Mouse (Mus musculus): Measurements from ENCODE around the gene Nufip2. TPM values are rescaled to one million over a fixed set of nuclear protein-coding genes. Genes with fewer than 3 reads are reported as not detected.

Nufip2 gene
- polyA plus RNA-seq, 1 experiment: 40.8 TPM

GRCm38 (mm10) chr11:77748996-77749395, 63.0 kb downstream of the Nufip2 start:
- H3K4me1 ChIP-seq (ENCODE audit: control insufficient read depth, insufficient read depth, low read length): no peaks in the 10 kb centered on the region
- H3K4me3 ChIP-seq (ENCODE audit: insufficient read depth, low read length): no peak overlapping the region
- TF ChIP-seq POLR2A (IDR thresholded peaks at IDR 0.05; ENCODE audit: borderline replicate concordance, low read depth, low read length): no peak
- TF ChIP-seq CTCF (IDR thresholded peaks at IDR 0.05; ENCODE audit: low read depth, low read length): no peak
- H3K27ac ChIP-seq (ENCODE audit: insufficient read depth, low read depth, low read length): no peak overlapping the region

- TF ChIP-seq CTCF (IDR thresholded peaks at IDR 0.05; ENCODE audit: low read depth, low read length) (no peak), POLR2A (IDR thresholded peaks at IDR 0.05; ENCODE audit: borderline replicate concordance, low read depth, low read length) (no peak)
- H3K27ac ChIP-seq (ENCODE audit: insufficient read depth, low read depth, low read length): no peak overlapping the region
- H3K4me1 ChIP-seq (ENCODE audit: control insufficient read depth, insufficient read depth, low read length): no peaks in the 10 kb centered on the region
- no peak overlapping the region for H3K4me3 ChIP-seq (ENCODE audit: insufficient read depth, low read length)
Measured at GRCm38 (mm10) chr11:77752525-77752924, 66.6 kb downstream of the Nufip2 start.

- TF ChIP-seq POLR2A (IDR thresholded peaks at IDR 0.05; ENCODE audit: borderline replicate concordance, low read depth, low read length) (no peak), CTCF (IDR thresholded peaks at IDR 0.05; ENCODE audit: low read depth, low read length) (no peak)
- Histone ChIP-seq H3K4me3 (ENCODE audit: insufficient read depth, low read length) (no peak overlapping the region), H3K27ac (ENCODE audit: insufficient read depth, low read depth, low read length) (no peak overlapping the region), H3K4me1 (ENCODE audit: control insufficient read depth, insufficient read depth, low read length) (no peaks in the 10 kb centered on the region)
Measured at GRCm38 (mm10) chr11:77753469-77753868, 67.5 kb downstream of the Nufip2 start.

GRCm38 (mm10) chr11:77760031-77760430, 74.1 kb downstream of the Nufip2 start:
- peaks cover 6% of the 10 kb centered on the region for H3K4me1 ChIP-seq (ENCODE audit: control insufficient read depth, insufficient read depth, low read length)
- TF ChIP-seq CTCF (IDR thresholded peaks at IDR 0.05; ENCODE audit: low read depth, low read length) (no peak), POLR2A (IDR thresholded peaks at IDR 0.05; ENCODE audit: borderline replicate concordance, low read depth, low read length) (no peak)
- H3K27ac ChIP-seq (ENCODE audit: insufficient read depth, low read depth, low read length): no peak overlapping the region
- no peak overlapping the region for H3K4me3 ChIP-seq (ENCODE audit: insufficient read depth, low read length)

- TF ChIP-seq CTCF (IDR thresholded peaks at IDR 0.05; ENCODE audit: low read depth, low read length): peak; percentile 27; the same call in 1 of the 2 replicates
- TF ChIP-seq POLR2A (IDR thresholded peaks at IDR 0.05; ENCODE audit: borderline replicate concordance, low read depth, low read length): no peak
- Histone ChIP-seq H3K4me1 (ENCODE audit: control insufficient read depth, insufficient read depth, low read length) (peaks cover 6% of the 10 kb centered on the region), H3K4me3 (ENCODE audit: insufficient read depth, low read length) (peak within 1 kb of the TSS; percentile 85), H3K27ac (ENCODE audit: insufficient read depth, low read depth, low read length) (no peak within 1 kb of the TSS)
Measured at GRCm38 (mm10) chr11:77762783-77763672, 77.1 kb downstream of the Nufip2 start, which contains the start of gene Myo18a. TSS of gene Myo18a (plus strand) at chr11:77763246.

- TF ChIP-seq CTCF (IDR thresholded peaks at IDR 0.05; ENCODE audit: low read depth, low read length): no peak
- TF ChIP-seq POLR2A (IDR thresholded peaks at IDR 0.05; ENCODE audit: borderline replicate concordance, low read depth, low read length): no peak
- H3K27ac ChIP-seq (ENCODE audit: insufficient read depth, low read depth, low read length): no peak overlapping the region
- peak overlapping the region; percentile 85 for H3K4me3 ChIP-seq (ENCODE audit: insufficient read depth, low read length)
- H3K4me1 ChIP-seq (ENCODE audit: control insufficient read depth, insufficient read depth, low read length): peaks cover 6% of the 10 kb centered on the region
Measured at GRCm38 (mm10) chr11:77763673-77764340, 77.9 kb downstream of the Nufip2 start.

GRCm38 (mm10) chr11:77764694-77765458, 78.9 kb downstream of the Nufip2 start:
- H3K4me1 ChIP-seq (ENCODE audit: control insufficient read depth, insufficient read depth, low read length): peaks cover 6% of the 10 kb centered on the region
- H3K27ac ChIP-seq (ENCODE audit: insufficient read depth, low read depth, low read length): no peak overlapping the region
- no peak overlapping the region for H3K4me3 ChIP-seq (ENCODE audit: insufficient read depth, low read length)
- no peak for TF ChIP-seq POLR2A (IDR thresholded peaks at IDR 0.05; ENCODE audit: borderline replicate concordance, low read depth, low read length)
- TF ChIP-seq CTCF (IDR thresholded peaks at IDR 0.05; ENCODE audit: low read depth, low read length): no peak

GRCm38 (mm10) chr11:77765459-77765777, 79.5 kb downstream of the Nufip2 start:
- Histone ChIP-seq H3K4me3 (ENCODE audit: insufficient read depth, low read length) (no peak overlapping the region), H3K4me1 (ENCODE audit: control insufficient read depth, insufficient read depth, low read length) (peaks cover 3% of the 10 kb centered on the region), H3K27ac (ENCODE audit: insufficient read depth, low read depth, low read length) (no peak overlapping the region)
- TF ChIP-seq POLR2A (IDR thresholded peaks at IDR 0.05; ENCODE audit: borderline replicate concordance, low read depth, low read length) (no peak), CTCF (IDR thresholded peaks at IDR 0.05; ENCODE audit: low read depth, low read length) (no peak)

GRCm38 (mm10) chr11:77766351-77767001, 80.5 kb downstream of the Nufip2 start:
- TF ChIP-seq CTCF (IDR thresholded peaks at IDR 0.05; ENCODE audit: low read depth, low read length) (no peak), POLR2A (IDR thresholded peaks at IDR 0.05; ENCODE audit: borderline replicate concordance, low read depth, low read length) (no peak)
- Histone ChIP-seq H3K4me3 (ENCODE audit: insufficient read depth, low read length) (no peak overlapping the region), H3K4me1 (ENCODE audit: control insufficient read depth, insufficient read depth, low read length) (peaks cover 3% of the 10 kb centered on the region; the same call in 1 of the 2 replicates), H3K27ac (ENCODE audit: insufficient read depth, low read depth, low read length) (no peak overlapping the region)
